Mouse (Mus musculus) limb, embryonic 12.5 days (tissue): ENCODE measurements at regions not wholly inside any gene's neighbourhood (a gene's known extent, or its start where the extent isn't known, plus 50 kb on each side); places are given as distances from the start of the nearest gene placed in this dataset.

ENCODE experiments used
- ATAC-seq: fragments of 200-750 bp; cut with Nextera tagmentation; 2 replicates; pipeline ENCODE4 v1.8.0; 2017; ENCODE audit warnings: low read depth, moderate TSS enrichment; ENCODE audit not compliant: insufficient number of reproducible peaks, insufficient read depth, low FRiP score, low TSS enrichment
- H3K27ac ChIP-seq: fragments of 300-500 bp; sonication (generic); 2 replicates; pipeline ENCODE4 v1.5.1; 2016; ENCODE audit warnings: mild to moderate bottlenecking, moderate library complexity
- H3K27me3 ChIP-seq: fragments of 300-500 bp; sonication (generic); 2 replicates; pipeline ENCODE4 v1.6.1; 2016; ENCODE audit warnings: mild to moderate bottlenecking, moderate library complexity
- H3K36me3 ChIP-seq: fragments of 300-500 bp; sonication (generic); 2 replicates; pipeline ENCODE4 v1.6.1; 2016; ENCODE audit warnings: mild to moderate bottlenecking, moderate library complexity
- H3K4me1 ChIP-seq: fragments of 300-500 bp; sonication (generic); replicated peaks from 2 replicates; pipeline ENCODE4 v1.6.1; 2016
- H3K4me2 ChIP-seq: fragments of 300-500 bp; sonication (generic); 2 replicates; pipeline ENCODE4 v1.6.1; 2016; ENCODE audit warnings: mild to moderate bottlenecking, moderate library complexity
- H3K4me3 ChIP-seq: fragments of 300-500 bp; sonication (generic); replicated peaks from 2 replicates; pipeline ENCODE4 v1.5.1; 2016; ENCODE audit warnings: mild to moderate bottlenecking
- H3K9ac ChIP-seq: fragments of 300-500 bp; sonication (generic); replicated peaks from 2 replicates; pipeline ENCODE4 v1.6.1; 2016; ENCODE audit warnings: mild to moderate bottlenecking, moderate library complexity
- H3K9me3 ChIP-seq: fragments of 300-500 bp; sonication (generic); 2 replicates; pipeline ENCODE4 v1.6.1; 2016; ENCODE audit warnings: mild to moderate bottlenecking, moderate library complexity
- WGBS: fragments of 180-500 bp; shearing (Covaris S2); methylation state at CpG from one replicate; pipeline ENCODE4 v1.1.7; 2016; 5-methylcytosine and 5-hydroxymethylcytosine counted together

GRCm38 (mm10) chr4:52368527-52368926 lies 70.5 kb upstream of the Smc2 start:
- no peaks in the 10 kb centered on the region for H3K27me3 ChIP-seq
- no peaks in the 10 kb centered on the region for H3K4me1 ChIP-seq
- no peaks in the 10 kb centered on the region for H3K9me3 ChIP-seq
- no peak overlapping the region for H3K4me2 ChIP-seq
- 91% methylated on average over 3 of the region's 3 CpGs for WGBS
- H3K27ac ChIP-seq, result no peak overlapping the region
- no peak for ATAC-seq
- no peak overlapping the region for H3K4me3 ChIP-seq
- H3K9ac ChIP-seq, result no peak overlapping the region
- H3K36me3 ChIP-seq, result no peaks in the 10 kb centered on the region
